Mouse (Mus musculus): ENCODE results near the gene Zg16. TPM values are rescaled to one million over a fixed set of nuclear protein-coding genes. Genes with fewer than 3 reads are reported as not detected.

Gene Zg16
- polyA plus RNA-seq, 1 experiment from 2014 or later: not detected

DNA sequence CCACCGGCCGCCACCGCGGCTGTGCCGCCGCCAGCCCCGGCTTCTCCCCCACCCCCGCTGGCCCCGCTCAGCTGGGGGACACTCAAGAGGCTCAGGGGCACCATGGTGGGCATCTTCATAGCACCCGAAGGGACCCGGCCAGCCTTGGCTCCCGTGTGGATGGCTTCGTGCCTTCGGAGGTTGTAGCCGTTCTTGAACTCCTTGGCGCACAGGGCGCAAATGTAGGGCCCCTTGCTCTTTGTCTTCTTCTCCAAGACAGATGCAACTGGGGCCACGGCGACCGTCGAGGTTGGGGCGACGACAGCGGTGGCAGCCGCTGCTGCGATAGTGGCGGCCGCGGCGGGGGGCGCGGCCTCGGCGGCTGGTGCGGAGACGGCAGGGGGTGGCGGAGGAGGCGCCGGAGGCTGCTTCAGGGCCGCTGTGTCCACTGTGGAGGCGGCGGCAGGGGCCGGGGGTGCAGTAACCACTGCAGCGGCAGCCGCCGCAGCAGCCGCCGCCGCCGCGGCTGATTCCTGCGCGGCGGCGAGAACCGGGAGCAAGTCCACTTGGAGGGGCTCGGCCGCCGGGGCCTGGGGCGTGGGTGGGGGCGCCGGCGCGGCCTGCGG is 61.5 kb downstream of the Zg16 start:
- Histone ChIP-seq H3K4me1 (ENCODE audit: control insufficient read depth, insufficient read depth, low read length) (peaks cover 46% of the 10 kb centered on the region), H3K27ac (ENCODE audit: low read depth, low read length) (peak overlapping the region; percentile 100), H3K4me2 (ENCODE audit: low read depth, low read length) (peak overlapping the region; percentile 98), H3K27me3 (ENCODE audit: control insufficient read depth, insufficient read depth, low read length) (no peaks in the 10 kb centered on the region), H3K36me3 (ENCODE audit: control insufficient read depth, insufficient read depth, low read length) (peaks cover 22% of the 10 kb centered on the region), H3K9me3 (ENCODE audit: control insufficient read depth, low read length) (no peaks in the 10 kb centered on the region), H3K9ac (replicated peaks; ENCODE audit: low read depth, low read length) (peak overlapping the region; percentile 100), H3K4me3 (ENCODE audit: low read depth, low read length) (peak overlapping the region; percentile 95)
- ATAC-seq (ENCODE audit: low read depth): peak; percentile 0; the same call in 1 of the 2 replicates
- 1% methylated on average over 55 of the region's 65 CpGs for WGBS

DNA sequence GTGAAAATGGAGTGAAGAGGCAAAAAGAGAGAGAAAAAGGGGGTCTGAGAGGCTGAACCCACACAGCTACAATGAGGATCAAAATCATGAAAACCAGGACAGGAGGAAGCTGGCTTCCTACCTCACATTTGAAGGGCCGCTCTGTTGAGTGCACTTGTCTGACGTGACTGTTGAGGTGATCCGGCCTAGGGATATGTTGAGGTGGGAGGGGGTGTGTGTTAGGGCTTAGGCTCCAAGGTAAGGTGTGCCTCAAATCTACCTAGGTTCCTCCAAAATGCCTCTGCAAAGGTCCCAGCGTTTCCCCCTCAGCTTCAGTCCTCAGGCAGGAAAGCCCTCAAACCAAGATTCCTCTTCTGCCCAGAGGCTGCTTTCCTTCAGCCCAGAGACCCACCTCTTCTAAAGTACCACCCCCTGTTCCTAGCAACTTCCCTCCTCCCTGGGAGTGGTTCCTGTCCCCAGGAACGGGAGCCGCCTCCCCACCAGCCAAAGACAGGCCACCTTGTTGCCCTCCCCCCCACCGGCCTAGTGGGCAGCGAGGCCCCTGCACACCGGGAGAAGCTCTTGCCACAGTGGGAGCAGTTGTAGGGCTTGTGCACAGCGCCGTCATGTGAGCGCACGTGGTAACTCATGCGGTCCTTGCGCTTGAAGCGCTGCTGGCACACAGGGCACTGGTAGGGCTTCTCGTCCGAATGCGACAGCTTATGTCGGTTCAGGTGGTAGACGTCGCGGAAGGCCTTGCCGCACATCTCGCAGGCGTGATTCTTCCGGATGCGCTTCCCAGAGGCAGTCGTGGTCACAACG is 62.2 kb downstream of the Zg16 start:
- ATAC-seq (ENCODE audit: low read depth): peak; percentile 44
- H3K9ac ChIP-seq (replicated peaks; ENCODE audit: low read depth, low read length): peak overlapping the region; percentile 100
- peak overlapping the region; percentile 95 for H3K4me3 ChIP-seq (ENCODE audit: low read depth, low read length)
- under 1% methylated on average over 30 of the region's 30 CpGs for WGBS
- peak overlapping the region; percentile 98 for H3K4me2 ChIP-seq (ENCODE audit: low read depth, low read length)
- H3K36me3 ChIP-seq (ENCODE audit: control insufficient read depth, insufficient read depth, low read length): peaks cover 22% of the 10 kb centered on the region
- H3K9me3 ChIP-seq (ENCODE audit: control insufficient read depth, low read length): no peaks in the 10 kb centered on the region
- no peaks in the 10 kb centered on the region for H3K27me3 ChIP-seq (ENCODE audit: control insufficient read depth, insufficient read depth, low read length)
- peak overlapping the region; percentile 100 for H3K27ac ChIP-seq (ENCODE audit: low read depth, low read length)
- peaks cover 53% of the 10 kb centered on the region for H3K4me1 ChIP-seq (ENCODE audit: control insufficient read depth, insufficient read depth, low read length)

DNA sequence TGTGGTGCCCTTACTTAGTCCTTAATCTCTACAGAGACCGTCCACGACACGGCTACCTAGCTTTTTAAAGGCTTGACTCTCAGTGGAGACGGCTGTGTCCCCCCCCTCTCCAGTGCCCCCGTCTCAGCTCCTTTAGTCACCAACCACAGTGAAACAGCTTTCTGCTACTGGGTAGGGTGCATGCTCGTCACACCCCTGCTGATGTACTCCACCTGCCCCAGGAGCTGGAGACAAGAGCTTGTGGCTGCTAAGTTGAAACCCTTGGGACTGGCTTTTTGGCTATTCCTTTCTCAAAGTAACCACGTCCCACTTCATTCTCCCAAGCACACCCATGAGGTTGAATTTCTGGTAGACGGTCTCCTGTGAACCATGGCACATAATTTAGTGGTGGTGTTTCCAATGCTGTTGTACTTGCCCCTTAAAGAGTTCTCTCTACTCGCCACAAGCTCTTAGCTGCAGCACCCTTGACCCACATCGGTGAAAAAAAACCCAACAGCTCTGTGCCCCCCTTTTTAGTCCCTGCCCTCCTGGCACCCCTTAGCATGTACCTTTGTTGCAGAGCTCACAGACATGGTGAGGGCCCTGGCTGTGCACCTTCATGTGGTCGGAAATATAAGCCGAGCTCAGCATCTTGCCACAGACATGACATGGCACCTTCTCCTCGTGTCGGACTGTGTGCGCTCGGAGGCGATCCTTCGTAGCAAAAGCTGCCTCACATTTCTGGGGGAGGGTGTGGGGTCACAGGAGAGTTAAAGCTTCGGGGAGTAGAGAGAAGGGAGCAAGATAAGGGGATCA is 63.0 kb downstream of the Zg16 start:
- Histone ChIP-seq H3K4me1 (ENCODE audit: control insufficient read depth, insufficient read depth, low read length) (peaks cover 61% of the 10 kb centered on the region), H3K9me3 (ENCODE audit: control insufficient read depth, low read length) (no peaks in the 10 kb centered on the region), H3K27ac (ENCODE audit: low read depth, low read length) (peak overlapping the region; percentile 100; the same call in 1 of the 2 replicates), H3K9ac (replicated peaks; ENCODE audit: low read depth, low read length) (peak overlapping the region; percentile 100), H3K36me3 (ENCODE audit: control insufficient read depth, insufficient read depth, low read length) (peaks cover 22% of the 10 kb centered on the region), H3K4me3 (ENCODE audit: low read depth, low read length) (peak overlapping the region; percentile 95), H3K4me2 (ENCODE audit: low read depth, low read length) (peak overlapping the region; percentile 98), H3K27me3 (ENCODE audit: control insufficient read depth, insufficient read depth, low read length) (no peaks in the 10 kb centered on the region)
- WGBS: 28% methylated on average over 19 of the region's 19 CpGs
- ATAC-seq (ENCODE audit: low read depth): no peak

DNA sequence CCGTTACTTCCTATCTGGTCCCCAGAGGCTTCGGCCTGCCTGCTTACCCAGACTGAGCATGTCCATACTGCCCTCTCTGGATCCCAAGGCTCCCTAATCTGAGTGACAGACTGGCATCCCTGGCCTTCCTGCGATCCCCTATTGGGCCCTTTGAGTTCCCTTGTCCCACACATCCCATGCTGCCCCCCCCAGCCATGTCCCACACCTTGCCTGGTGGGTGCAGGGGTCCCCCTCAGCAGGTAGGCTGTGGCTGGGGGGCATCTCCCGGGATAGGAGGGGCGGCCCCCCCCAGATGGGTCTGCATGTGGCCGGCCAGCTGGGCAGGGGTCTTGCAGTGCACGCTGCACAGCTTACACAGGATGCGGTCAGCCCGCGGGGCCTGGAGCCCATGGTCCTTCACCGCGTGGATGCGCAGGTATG is 63.8 kb downstream of the Zg16 start:
- peaks cover 22% of the 10 kb centered on the region for H3K36me3 ChIP-seq (ENCODE audit: control insufficient read depth, insufficient read depth, low read length)
- H3K4me3 ChIP-seq (ENCODE audit: low read depth, low read length): peak overlapping the region; percentile 95; the same call in 1 of the 2 replicates
- no peaks in the 10 kb centered on the region for H3K9me3 ChIP-seq (ENCODE audit: control insufficient read depth, low read length)
- WGBS: 83% methylated on average over 13 of the region's 13 CpGs
- no peak for ATAC-seq (ENCODE audit: low read depth)
- peak overlapping the region; percentile 98 for H3K4me2 ChIP-seq (ENCODE audit: low read depth, low read length)
- peak overlapping the region; percentile 100 for H3K9ac ChIP-seq (replicated peaks; ENCODE audit: low read depth, low read length)
- no peak overlapping the region for H3K27ac ChIP-seq (ENCODE audit: low read depth, low read length)
- peaks cover 60% of the 10 kb centered on the region for H3K4me1 ChIP-seq (ENCODE audit: control insufficient read depth, insufficient read depth, low read length)
- H3K27me3 ChIP-seq (ENCODE audit: control insufficient read depth, insufficient read depth, low read length): no peaks in the 10 kb centered on the region

DNA sequence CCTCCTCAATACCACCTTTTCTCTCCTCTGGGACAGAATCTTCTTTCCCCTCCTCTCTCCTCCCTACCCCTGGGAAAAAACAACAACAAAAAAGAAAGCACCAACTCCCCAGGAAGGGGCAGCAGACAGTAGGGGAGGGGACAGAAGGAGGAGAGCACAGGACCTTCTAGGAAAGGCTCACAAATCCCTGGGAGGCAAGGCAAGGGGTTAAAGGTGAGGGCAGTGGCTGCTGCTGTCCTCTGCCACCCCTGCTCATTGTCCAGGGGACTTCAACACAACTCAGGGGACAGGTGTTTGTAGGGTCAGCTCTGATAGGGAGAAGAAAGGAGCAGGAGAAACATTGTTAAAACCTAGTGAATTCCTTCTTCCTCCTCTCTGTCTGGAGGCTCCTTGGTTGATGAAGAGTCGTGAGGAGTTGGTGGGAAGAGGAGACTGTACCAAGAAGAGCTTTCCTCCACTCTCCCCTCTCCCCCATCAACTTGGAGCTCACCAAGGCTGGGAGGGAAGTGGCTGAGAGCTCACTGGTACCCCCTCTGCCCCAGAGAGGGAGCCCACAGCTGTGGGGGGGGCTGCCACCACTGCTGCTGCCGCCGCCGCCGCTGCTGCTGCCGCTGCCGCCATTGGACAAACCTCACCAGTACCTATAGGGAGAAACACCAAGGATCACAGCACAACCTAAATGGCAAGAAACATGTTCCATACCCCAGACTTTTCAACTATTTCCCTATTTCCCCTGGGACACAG is 64.4 kb downstream of the Zg16 start:
- Histone ChIP-seq H3K27me3 (ENCODE audit: control insufficient read depth, insufficient read depth, low read length) (no peaks in the 10 kb centered on the region), H3K9ac (replicated peaks; ENCODE audit: low read depth, low read length) (no peak overlapping the region), H3K4me3 (ENCODE audit: low read depth, low read length) (no peak overlapping the region), H3K27ac (ENCODE audit: low read depth, low read length) (no peak overlapping the region), H3K4me2 (ENCODE audit: low read depth, low read length) (peak overlapping the region; percentile 98), H3K9me3 (ENCODE audit: control insufficient read depth, low read length) (no peaks in the 10 kb centered on the region), H3K4me1 (ENCODE audit: control insufficient read depth, insufficient read depth, low read length) (peaks cover 59% of the 10 kb centered on the region), H3K36me3 (ENCODE audit: control insufficient read depth, insufficient read depth, low read length) (peaks cover 22% of the 10 kb centered on the region)
- WGBS: 76% methylated on average over 7 of the region's 7 CpGs
- no peak for ATAC-seq (ENCODE audit: low read depth)

DNA sequence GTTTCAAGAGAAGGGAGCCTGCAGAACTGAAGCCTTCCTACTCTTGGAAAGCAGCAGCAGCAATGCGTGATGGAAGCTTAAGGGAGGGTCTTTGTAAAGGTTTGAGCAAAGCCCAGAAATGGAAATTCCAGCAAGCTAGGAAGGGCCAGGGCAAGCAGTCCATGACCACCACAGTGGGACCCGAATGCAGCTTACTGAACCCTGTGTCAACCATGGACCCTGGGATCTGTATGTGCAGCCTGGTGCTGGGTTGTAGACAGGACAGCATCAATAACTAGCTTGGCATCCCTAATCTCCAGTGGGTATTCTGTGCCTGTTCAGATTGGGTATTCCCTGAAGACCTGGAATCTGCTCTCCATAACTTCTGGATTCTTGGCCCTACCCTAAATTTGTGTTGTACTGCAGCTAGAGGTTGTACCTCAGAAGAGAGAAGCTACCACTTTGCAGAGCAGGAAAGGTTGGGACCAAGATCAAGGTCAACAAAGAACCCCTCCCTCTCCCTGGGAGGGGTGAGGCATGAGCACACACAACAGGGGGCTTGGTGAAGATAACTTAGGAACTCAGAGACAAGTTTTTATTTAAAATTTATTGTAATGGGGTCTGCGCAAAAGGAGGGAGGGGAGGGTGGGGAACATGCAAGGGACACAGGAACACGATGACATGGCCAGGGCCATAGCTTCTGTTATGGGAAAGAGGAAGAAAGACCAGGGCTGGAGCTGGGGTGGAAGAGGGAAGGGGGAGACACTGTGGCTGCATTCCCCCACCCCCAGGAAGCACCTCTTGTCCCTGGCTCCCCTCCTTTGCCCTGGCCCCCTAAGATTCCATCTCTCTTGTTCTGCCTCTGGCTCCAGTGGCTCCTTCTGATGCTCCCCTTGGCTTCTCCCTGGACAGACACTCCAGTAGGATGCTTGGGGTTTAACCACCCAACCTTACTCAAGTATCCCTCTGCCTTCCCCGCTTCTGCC is 65.3 kb downstream of the Zg16 start:
- WGBS: 42% methylated on average over 5 of the region's 5 CpGs
- H3K27ac ChIP-seq (ENCODE audit: low read depth, low read length): peak overlapping the region; percentile 68
- peak overlapping the region; percentile 69 for H3K9ac ChIP-seq (replicated peaks; ENCODE audit: low read depth, low read length)
- H3K36me3 ChIP-seq (ENCODE audit: control insufficient read depth, insufficient read depth, low read length): peaks cover 22% of the 10 kb centered on the region
- peaks cover 59% of the 10 kb centered on the region for H3K4me1 ChIP-seq (ENCODE audit: control insufficient read depth, insufficient read depth, low read length)
- no peaks in the 10 kb centered on the region for H3K9me3 ChIP-seq (ENCODE audit: control insufficient read depth, low read length)
- no peaks in the 10 kb centered on the region for H3K27me3 ChIP-seq (ENCODE audit: control insufficient read depth, insufficient read depth, low read length)
- peak overlapping the region; percentile 51 for H3K4me3 ChIP-seq (ENCODE audit: low read depth, low read length)
- ATAC-seq (ENCODE audit: low read depth): no peak
- peak overlapping the region; percentile 72 for H3K4me2 ChIP-seq (ENCODE audit: low read depth, low read length)

DNA sequence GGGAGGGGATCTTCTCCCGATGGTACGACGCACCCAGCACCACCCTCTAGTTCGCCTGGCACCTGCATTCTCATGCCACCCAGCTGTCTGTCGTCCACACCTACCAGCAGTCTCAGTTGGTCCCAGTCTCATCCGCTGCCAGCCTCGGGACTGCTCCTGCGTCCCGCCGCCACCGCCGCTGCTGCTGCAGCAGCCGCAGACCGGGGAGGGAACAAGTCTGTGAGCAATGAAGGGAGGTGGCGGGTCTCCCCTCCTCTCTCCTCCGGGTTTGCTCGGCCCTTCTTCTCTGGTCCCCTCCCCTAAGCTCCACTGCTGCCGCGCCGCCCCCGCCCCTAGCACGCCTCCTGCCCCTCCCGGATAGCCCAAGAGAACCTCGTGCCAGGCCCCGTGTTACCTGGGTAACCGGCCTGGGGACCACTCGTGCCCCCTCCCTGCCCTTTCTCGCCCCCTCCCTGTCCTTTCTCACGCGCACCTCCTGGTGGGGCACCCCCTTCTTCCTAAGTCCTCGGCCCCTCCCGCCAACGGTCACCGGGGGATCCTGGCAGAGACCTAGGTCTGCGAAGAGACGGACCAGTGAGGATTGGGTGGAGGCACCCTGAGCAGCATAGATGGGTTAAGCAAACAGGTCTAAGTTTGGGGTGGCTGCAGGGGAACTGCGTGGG is 66.1 kb downstream of the Zg16 start, which contains the start of the genes Gm42742 and Prrt2:
Gene Gm42742, minus strand, starts transcription at position 197 of the 662 bp plus-strand sequence.
Gene Prrt2, minus strand, starts transcription at position 311 of the 662 bp plus-strand sequence.
- peaks cover 61% of the 10 kb centered on the region for H3K4me1 ChIP-seq (ENCODE audit: control insufficient read depth, insufficient read depth, low read length)
- peaks cover 22% of the 10 kb centered on the region for H3K36me3 ChIP-seq (ENCODE audit: control insufficient read depth, insufficient read depth, low read length)
- H3K27ac ChIP-seq (ENCODE audit: low read depth, low read length): peak within 1 kb of the TSS; percentile 77
- H3K9me3 ChIP-seq (ENCODE audit: control insufficient read depth, low read length): no peaks in the 10 kb centered on the region
- under 1% methylated on average over 37 of the region's 37 CpGs for WGBS
- peak within 1 kb of the TSS; percentile 69 for H3K9ac ChIP-seq (replicated peaks; ENCODE audit: low read depth, low read length)
- no peaks in the 10 kb centered on the region for H3K27me3 ChIP-seq (ENCODE audit: control insufficient read depth, insufficient read depth, low read length)
- ATAC-seq (ENCODE audit: low read depth): peak; percentile 4; the same call in 1 of the 2 replicates
- peak within 1 kb of the TSS; percentile 72 for H3K4me2 ChIP-seq (ENCODE audit: low read depth, low read length)
- peak within 1 kb of the TSS; percentile 51 for H3K4me3 ChIP-seq (ENCODE audit: low read depth, low read length)

All from neural tube, embryonic 14.5 days (tissue).